10 mouse cellular contexts compared by ENCODE assay signal in genomic region chr3:103401342-103402098, GRCm38 (mm10).
DNase-seq lines count a peak whose midpoint lies in the region; ATAC-seq lines count a peak whose summit lies in the region.
"Had no signal": no experiment of that assay in that cellular context is flagged by ENCODE, and none has a peak within 500 bp of the region (broad histone marks: within the 10 kb centered on the region; RNA-seq: fewer than 3 reads in every experiment).

No protein-coding gene starts in this region.

- 27% methylated on average over 17 of the region's 17 CpGs for WGBS in midbrain, embryonic 15.5 days

- no peaks in the 10 kb centered on the region for H3K9me3 ChIP-seq in midbrain, embryonic 15.5 days
- H3K9me3 ChIP-seq: liver, embryonic 15.5 days had no signal

- H3K4me3 ChIP-seq in midbrain, embryonic 15.5 days, result no peak overlapping the region
- H3K4me3 ChIP-seq: liver, embryonic 15.5 days had no signal

- no peak overlapping the region for H3K9ac ChIP-seq in midbrain, embryonic 15.5 days
- H3K9ac ChIP-seq: liver, embryonic 15.5 days had no signal

- H3K4me1 ChIP-seq in midbrain, embryonic 15.5 days, result peaks cover 18% of the 10 kb centered on the region
- H3K4me1 ChIP-seq: liver, embryonic 15.5 days had no signal

- H3K27ac ChIP-seq in midbrain, embryonic 15.5 days, result peak overlapping the region; percentile 81
- H3K27ac ChIP-seq: liver, embryonic 15.5 days had no signal

- peak; percentile 78 for ATAC-seq in midbrain, embryonic 15.5 days (replicated peaks)

- no peaks in the 10 kb centered on the region for H3K36me3 ChIP-seq in midbrain, embryonic 15.5 days (replicated peaks)
- H3K36me3 ChIP-seq: liver, embryonic 15.5 days had no signal

- peak; percentile 63 to 69 for DNase-seq in cerebellum, postnatal 14 days
- no peak for DNase-seq in cerebellum, adult 11 months
- DNase-seq in layer of hippocampus, adult 9-10 months (ENCODE audit: low spot score), result peak; percentile 83
- DNase-seq in thymus, postnatal 14 days, result peak; percentile 55
- no peak for DNase-seq in urinary bladder, adult 2 months (ENCODE audit: low spot score)
- DNase-seq in yolk sac, embryonic 10.5 days (ENCODE audit: low spot score), result no peak
- no peak for DNase-seq in B cell, adult 2 months
- DNase-seq: adrenal gland, postnatal 36 days had no signal

- 0 out of 2 replicates have a peak overlapping the region, but pooled peaks have one; percentile 15 for H3K4me2 ChIP-seq in midbrain, embryonic 15.5 days
- H3K4me2 ChIP-seq: liver, embryonic 15.5 days had no signal

- no peaks in the 10 kb centered on the region for H3K27me3 ChIP-seq in midbrain, embryonic 15.5 days (replicated peaks)
- H3K27me3 ChIP-seq: liver, embryonic 15.5 days had no signal

Comparison
In these comparisons a context has a peak if more than half of its experiments do, and no peak if none do; other contexts are left out.
1. DNase-seq: peak in cerebellum, postnatal 14 days (2 of 2), layer of hippocampus, adult 9-10 months (single experiment) and thymus, postnatal 14 days (single experiment); none in cerebellum, adult 11 months (single experiment), urinary bladder, adult 2 months (single experiment), yolk sac, embryonic 10.5 days (single experiment) and B cell, adult 2 months (0 of 2).